Mouse (Mus musculus): ENCODE data around the gene 4932438H23Rik.

GRCm38 (mm10) chr16:91045511-91045910 lies 49.4 kb downstream of the 4932438H23Rik start:
- TF ChIP-seq GATA2 (IDR thresholded peaks at IDR 0.05; ENCODE audit: borderline replicate concordance, low read depth, low read length) (no peak), GATA1 (IDR thresholded peaks at IDR 0.05; ENCODE audit: borderline replicate concordance, low read length) (no peak), CTCF (IDR thresholded peaks at IDR 0.05; ENCODE audit: low read depth, low read length) (peak; percentile 40; the same call in 1 of the 2 replicates), POLR2AphosphoS5 (IDR thresholded peaks at IDR 0.05; ENCODE audit: insufficient replicate concordance, low read depth, low read length) (no peak)
